Mouse (Mus musculus): ENCODE measurements around the gene Zfp648. TPM values are rescaled to one million over a fixed set of nuclear protein-coding genes. Genes with fewer than 3 reads are reported as not detected.

Zfp648 gene
- polyA plus RNA-seq, 1 experiment from 2014 or later = not detected

DNA sequence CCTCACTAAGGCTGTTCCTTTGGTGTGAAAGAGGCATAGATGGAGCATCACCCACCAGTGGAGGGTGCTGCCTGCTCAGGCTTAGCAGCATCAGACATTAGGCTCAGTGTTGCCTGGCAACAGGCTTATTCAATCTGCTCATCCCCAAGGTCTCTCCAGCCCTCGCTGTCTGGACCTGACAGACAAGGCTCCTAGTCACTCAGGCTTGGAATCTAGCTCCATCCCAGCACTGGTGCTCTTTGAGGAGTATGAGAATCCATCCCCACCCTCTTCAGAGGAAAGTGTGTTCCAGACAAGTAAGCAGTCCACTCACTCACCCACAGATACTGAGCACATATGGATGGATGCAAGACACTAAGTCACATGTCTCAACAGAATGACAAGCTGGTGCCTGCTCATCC, 22.8 kb downstream of the Zfp648 start:
- no peak overlapping the region for H3K9ac ChIP-seq
- no peak overlapping the region for H3K4me2 ChIP-seq
- no peaks in the 10 kb centered on the region for H3K36me3 ChIP-seq (replicated peaks)
- no peaks in the 10 kb centered on the region for H3K4me1 ChIP-seq (replicated peaks)
- 39% methylated on average over 1 of the region's 1 CpGs for WGBS (ENCODE audit: insufficient replicate concordance)
- H3K4me3 ChIP-seq (replicated peaks) = no peak overlapping the region
- no peaks in the 10 kb centered on the region for H3K9me3 ChIP-seq (replicated peaks)
- H3K27me3 ChIP-seq = no peaks in the 10 kb centered on the region
- ATAC-seq (ENCODE audit: insufficient read depth) = no peak
- H3K27ac ChIP-seq (replicated peaks) = no peak overlapping the region

DNA sequence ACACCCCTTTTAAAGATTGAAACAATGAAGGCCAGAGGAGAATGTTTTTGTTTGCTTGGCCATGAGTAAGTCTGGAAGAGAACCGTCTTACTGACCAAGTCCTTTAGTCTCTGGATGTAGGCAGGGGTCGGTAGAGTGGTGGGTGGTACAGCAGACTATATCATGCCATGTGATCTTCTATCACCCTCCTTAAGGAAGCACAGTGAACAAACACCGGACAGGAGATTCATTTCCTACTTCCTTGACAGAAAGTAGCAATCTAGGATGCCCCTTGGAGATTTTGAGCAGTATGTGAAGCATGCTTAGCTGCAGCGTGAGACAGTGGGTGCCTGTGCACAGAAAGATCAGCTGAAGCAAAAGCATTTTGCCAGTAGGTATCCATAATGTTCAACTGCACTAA, 31.6 kb downstream of the Zfp648 start:
- H3K4me1 ChIP-seq (replicated peaks) = no peaks in the 10 kb centered on the region
- H3K4me3 ChIP-seq (replicated peaks) = no peak overlapping the region
- no peak overlapping the region for H3K9ac ChIP-seq
- no peak overlapping the region for H3K27ac ChIP-seq (replicated peaks)
- H3K4me2 ChIP-seq = no peak overlapping the region
- H3K9me3 ChIP-seq (replicated peaks) = no peaks in the 10 kb centered on the region
- no peaks in the 10 kb centered on the region for H3K36me3 ChIP-seq (replicated peaks)
- 51% methylated on average over 4 of the region's 4 CpGs for WGBS (ENCODE audit: insufficient replicate concordance)
- no peaks in the 10 kb centered on the region for H3K27me3 ChIP-seq
- ATAC-seq (ENCODE audit: insufficient read depth) = no peak

GRCm38 (mm10) chr1:154233033-154233432, 32.0 kb downstream of the Zfp648 start:
- H3K27ac ChIP-seq (replicated peaks) = no peak overlapping the region
- no peak overlapping the region for H3K4me2 ChIP-seq
- H3K4me1 ChIP-seq (replicated peaks) = no peaks in the 10 kb centered on the region
- 48% methylated on average over 6 of the region's 6 CpGs for whole genome bisulfite sequencing (ENCODE audit: insufficient replicate concordance)
- no peaks in the 10 kb centered on the region for H3K9me3 ChIP-seq (replicated peaks)
- H3K4me3 ChIP-seq (replicated peaks) = no peak overlapping the region
- ATAC-seq (ENCODE audit: insufficient read depth) = no peak
- no peak overlapping the region for H3K9ac ChIP-seq
- no peaks in the 10 kb centered on the region for H3K27me3 ChIP-seq
- H3K36me3 ChIP-seq (replicated peaks) = no peaks in the 10 kb centered on the region

DNA sequence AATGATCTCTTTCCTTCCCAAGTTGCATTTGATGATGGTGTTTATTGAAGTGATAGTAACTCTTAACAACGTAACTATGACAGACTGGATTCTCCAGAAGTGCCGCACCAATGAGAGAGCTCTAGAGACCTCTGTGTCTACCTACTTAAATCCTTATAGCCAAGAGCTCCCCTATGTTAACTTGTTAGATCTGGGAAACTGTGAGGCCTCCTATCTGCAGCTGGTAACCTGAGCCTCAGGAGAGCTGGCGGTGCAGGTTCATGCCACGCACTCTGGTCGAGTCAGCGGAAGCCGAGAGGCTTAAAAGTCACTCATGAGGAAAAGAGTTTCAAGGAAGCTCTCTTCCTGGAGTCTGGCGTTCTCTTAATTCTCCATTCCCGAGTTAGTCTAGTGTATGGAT, 33.8 kb downstream of the Zfp648 start:
- no peak overlapping the region for H3K27ac ChIP-seq (replicated peaks)
- ATAC-seq (ENCODE audit: insufficient read depth) = no peak
- WGBS (ENCODE audit: insufficient replicate concordance) = 79% methylated on average over 9 of the region's 9 CpGs
- no peaks in the 10 kb centered on the region for H3K27me3 ChIP-seq
- H3K9me3 ChIP-seq (replicated peaks) = no peaks in the 10 kb centered on the region
- no peak overlapping the region for H3K4me2 ChIP-seq
- H3K4me1 ChIP-seq (replicated peaks) = no peaks in the 10 kb centered on the region
- no peak overlapping the region for H3K9ac ChIP-seq
- H3K36me3 ChIP-seq (replicated peaks) = no peaks in the 10 kb centered on the region
- H3K4me3 ChIP-seq (replicated peaks) = no peak overlapping the region

GRCm38 (mm10) chr1:154238876-154239275, 37.9 kb downstream of the Zfp648 start:
- ATAC-seq (ENCODE audit: insufficient read depth) = no peak
- no peak overlapping the region for H3K4me3 ChIP-seq (replicated peaks)
- no peak overlapping the region for H3K9ac ChIP-seq
- H3K4me1 ChIP-seq (replicated peaks) = no peaks in the 10 kb centered on the region
- H3K4me2 ChIP-seq = no peak overlapping the region
- no peaks in the 10 kb centered on the region for H3K36me3 ChIP-seq (replicated peaks)
- no peaks in the 10 kb centered on the region for H3K27me3 ChIP-seq
- no peak overlapping the region for H3K27ac ChIP-seq (replicated peaks)
- no peaks in the 10 kb centered on the region for H3K9me3 ChIP-seq (replicated peaks)

DNA sequence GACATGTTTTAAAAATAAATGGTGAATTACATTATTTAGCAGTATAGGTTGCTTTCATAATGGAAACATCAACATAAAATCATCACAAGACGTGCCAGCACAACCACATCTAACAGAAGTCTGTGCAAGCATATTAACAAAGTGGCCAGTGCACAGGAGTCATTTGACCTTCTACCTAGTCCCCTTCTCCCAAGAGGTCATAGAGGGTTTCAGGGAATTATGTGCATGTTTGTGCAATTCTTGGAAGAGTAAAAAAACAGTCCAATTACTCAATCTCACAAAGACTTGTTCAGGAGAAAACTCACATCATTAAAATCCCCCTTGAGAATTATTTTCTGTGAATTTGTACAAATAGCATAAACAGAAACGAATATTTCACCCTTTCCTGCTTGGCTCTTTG, 50.2 kb downstream of the Zfp648 start:
- no peak for ATAC-seq (ENCODE audit: insufficient read depth)
- H3K36me3 ChIP-seq (replicated peaks) = no peaks in the 10 kb centered on the region
- 42% methylated on average over 2 of the region's 2 CpGs for WGBS (ENCODE audit: insufficient replicate concordance)
- H3K27ac ChIP-seq (replicated peaks) = no peak overlapping the region
- H3K9ac ChIP-seq = no peak overlapping the region
- H3K4me2 ChIP-seq = no peak overlapping the region
- no peak overlapping the region for H3K4me3 ChIP-seq (replicated peaks)
- H3K4me1 ChIP-seq (replicated peaks) = no peaks in the 10 kb centered on the region
- H3K27me3 ChIP-seq = no peaks in the 10 kb centered on the region
- H3K9me3 ChIP-seq (replicated peaks) = no peaks in the 10 kb centered on the region

GRCm38 (mm10) chr1:154252739-154253138, 51.8 kb downstream of the Zfp648 start:
- Histone ChIP-seq H3K36me3 (replicated peaks) (no peaks in the 10 kb centered on the region), H3K4me1 (replicated peaks) (no peaks in the 10 kb centered on the region), H3K27me3 (no peaks in the 10 kb centered on the region), H3K4me2 (no peak overlapping the region), H3K4me3 (replicated peaks) (no peak overlapping the region), H3K9me3 (replicated peaks) (no peaks in the 10 kb centered on the region), H3K9ac (no peak overlapping the region), H3K27ac (replicated peaks) (no peak overlapping the region)
- 42% methylated on average over 5 of the region's 5 CpGs for WGBS (ENCODE audit: insufficient replicate concordance)
- no peak for ATAC-seq (ENCODE audit: insufficient read depth)

Data from liver, embryonic 15.5 days (tissue).